Mouse (Mus musculus) ovary, postnatal 36 days (tissue): ENCODE measurements at regions not wholly inside any gene's neighbourhood (a gene's known extent, or its start where the extent isn't known, plus 50 kb on each side); places are given as distances from the start of the nearest gene placed in this dataset.
A peak's percentile ranks its signal among the peaks of the same experiment; 100 is the strongest.

ENCODE experiments used
- DNase-seq: peaks from one replicate; pipeline ENCODE4 v3.0.0; 2022; ENCODE audit warnings: low spot score, mixed read lengths

DNA sequence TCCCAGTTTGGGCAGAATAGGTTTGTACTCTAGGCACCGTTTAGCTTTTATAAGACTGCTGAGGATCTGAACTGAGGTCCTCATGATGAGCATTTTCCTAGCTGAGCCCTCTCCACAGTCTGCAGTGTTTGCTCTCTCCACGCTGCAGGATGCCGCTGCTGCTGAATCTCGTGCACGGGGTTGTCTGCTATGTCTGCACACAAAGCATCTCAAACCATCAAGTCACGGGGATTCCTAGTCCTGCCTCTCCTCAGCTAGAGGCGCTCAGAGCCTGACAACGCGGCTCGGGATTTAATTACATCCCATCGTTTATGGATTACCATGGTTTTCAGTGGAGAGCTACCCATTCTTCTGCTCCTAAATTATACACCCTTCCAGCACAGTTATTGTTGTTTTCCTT is 175.6 kb downstream of the Rnf144b start:
- DNase-seq, result no peak

DNA sequence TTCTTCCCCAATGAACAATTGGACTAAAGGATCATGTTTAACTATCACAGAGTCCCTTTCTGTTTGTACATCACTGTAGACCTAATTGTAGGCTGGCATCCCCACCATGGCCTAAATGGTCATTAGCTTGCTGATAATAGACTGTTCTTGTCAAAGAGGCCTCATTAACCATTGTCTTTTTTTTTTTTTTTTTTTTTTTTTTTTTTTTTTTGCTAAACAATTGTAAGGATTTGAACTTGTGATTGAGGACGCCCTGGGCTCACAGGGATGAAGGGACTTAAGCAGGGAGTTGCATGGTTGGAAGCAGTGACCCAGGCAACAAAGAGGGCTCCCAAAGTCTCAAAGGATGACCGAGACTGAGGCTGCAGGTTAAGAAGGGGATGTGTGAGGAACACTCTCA is 178.0 kb downstream of the Rnf144b start:
- no peak for DNase-seq

DNA sequence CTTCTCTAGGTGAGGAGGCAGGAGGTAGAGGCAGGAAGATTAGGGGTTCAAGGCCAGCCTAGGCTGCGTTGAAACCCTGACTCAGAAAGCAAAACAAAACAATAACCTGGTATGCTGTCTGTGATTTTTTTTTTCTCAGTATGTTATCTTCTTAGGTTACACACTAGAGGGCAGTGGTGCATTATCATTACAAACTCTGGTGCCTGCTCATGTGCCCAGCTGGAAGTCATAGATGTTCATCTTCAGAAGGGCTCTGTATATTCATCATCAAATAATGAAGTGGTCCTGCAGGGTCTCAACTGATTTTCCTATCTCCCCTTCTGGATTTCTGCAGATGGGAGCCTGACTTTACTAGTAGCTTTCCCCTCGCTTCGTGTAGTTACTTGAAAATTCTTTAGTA is 178.6 kb downstream of the Rnf144b start:
- no peak for DNase-seq

DNA sequence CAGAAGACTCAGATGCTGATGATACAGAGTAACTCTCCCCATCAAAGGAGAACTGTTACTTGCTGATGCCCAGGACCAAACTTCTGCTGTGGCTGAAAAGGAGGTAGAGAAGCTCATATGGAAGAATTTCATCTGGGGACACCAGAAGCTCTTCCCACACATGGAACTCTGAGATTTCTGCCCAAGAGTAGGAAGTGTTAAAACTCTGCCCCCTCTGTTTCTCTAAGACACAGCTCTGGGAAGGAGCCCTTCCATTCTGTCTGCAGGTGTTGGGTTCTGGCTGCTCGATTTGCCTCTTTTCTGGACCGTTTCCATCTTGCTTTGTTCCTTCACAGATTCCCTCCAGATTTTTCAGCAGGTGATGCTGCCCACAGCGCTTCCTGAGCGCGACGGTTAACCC is 187.0 kb downstream of the Rnf144b start:
- no peak for DNase-seq

DNA sequence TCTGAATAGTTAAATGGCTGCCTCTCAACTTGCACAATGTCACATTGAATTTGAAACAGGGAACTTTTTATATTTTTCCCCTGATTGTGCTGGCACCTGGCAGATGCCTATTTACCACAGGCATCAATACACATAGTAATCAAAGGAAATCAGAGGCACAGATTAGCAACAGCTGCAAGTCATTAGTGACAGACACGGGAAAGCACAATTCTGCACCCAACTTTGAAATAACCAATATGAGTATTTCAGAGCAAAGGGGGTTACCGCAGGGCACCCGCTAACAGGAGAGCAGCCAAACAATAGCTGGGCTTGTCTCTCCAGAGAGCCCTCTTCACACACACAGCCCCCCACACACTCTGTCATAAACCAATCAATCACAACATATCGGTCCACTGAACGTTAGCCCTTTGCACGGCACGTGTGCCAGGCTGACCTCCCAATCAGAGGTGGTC is 188.3 kb downstream of the Rnf144b start:
- DNase-seq, result no peak

DNA sequence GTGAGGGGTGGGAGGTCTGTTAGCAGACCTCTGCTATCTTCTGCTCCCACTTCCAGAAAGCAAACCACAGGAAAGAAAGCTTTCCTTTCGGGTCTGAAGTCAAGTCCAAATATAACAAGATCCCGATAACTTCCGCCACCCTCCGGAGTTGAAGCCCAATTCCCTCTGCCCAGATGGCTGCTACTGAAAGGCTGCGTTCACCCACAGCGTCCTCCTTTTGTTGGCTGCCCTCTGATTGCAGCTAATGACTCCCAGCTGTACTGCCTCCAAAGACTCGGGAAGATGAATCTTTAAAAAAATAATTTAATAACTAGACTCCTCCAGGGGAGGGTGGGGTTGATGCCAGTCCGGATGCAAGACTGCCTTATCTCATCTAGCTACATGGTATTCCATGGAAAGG is 197.1 kb downstream of the Rnf144b start:
- DNase-seq, result no peak

DNA sequence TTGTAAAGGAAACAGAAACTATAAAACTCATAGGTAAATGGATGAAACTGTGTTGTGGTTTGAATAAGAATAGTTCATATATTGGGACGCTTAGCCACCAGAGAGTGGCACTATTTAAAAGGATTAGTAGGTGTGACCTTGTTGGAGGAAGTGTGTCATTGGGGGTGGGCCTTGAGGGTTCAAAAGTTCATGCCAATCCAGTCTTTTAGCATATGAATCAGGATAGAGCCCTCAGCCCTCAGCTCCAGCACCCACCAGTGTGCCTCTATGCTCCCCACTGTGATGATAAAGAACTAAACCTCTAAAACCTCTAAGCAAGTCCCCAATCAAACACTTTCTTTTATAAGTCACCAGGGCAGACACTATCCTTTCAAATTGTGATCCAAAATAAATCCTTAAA is 199.4 kb downstream of the Rnf144b start:
- no peak for DNase-seq

DNA sequence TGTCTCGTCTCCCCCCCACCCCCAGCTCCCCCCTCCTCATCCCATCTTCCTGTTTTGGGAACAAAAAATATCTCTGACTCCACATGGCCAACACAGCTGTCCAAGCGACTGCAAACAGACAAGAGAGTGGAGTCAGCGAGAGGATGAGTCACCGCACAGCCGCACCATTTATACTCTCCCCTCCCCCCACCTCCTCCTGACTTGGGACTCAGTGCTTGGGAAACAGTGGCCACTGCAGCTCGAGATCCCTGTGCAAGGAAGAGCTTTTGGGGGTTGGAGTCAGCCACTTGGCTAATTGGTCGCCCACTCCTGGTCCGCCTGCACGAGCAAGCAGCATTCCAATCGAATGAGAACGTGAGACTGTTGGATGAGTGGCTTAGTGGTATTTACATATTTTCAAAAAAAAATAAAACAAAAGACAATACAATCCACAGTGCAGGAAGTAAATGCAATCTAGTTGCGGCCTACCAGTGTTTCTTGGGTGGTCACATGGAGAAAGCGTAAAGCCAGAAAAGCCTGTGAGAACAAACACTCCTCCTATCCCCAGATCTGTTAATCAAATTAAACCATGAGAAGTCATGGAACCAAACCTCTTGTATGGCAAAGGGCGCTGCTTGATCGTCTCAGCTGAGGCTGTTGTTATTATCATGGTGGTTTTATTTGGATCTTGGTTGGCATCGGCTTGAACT is 213.7 kb downstream of the Rnf144b start:
- DNase-seq, result no peak

- DNase-seq, result no peak
These were observed 214.5 kb downstream of the Rnf144b start for GRCm38 (mm10) chr13:47336865-47337441.

- no peak for DNase-seq
These were observed 217.0 kb downstream of the Rnf144b start for GRCm38 (mm10) chr13:47339411-47339810.

DNA sequence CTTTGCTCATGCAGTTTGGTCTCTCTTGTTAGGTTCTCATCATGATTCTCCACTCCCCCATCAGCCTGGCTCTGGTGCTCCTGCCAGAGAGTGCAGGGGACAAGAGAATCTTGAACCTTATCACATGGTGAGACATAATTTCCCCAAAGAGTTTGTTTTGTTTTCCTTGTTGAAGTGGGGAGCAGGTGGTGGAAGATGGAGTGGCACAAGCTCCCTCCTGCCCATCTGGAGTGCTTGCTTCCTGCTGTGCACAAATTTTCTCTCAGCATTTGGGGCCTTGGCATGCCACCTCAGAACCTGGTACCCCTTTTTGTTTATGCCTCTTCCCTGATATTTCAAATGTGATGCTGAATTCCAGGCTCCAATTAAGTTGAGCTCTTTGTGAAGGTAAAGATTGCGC is 219.9 kb downstream of the Rnf144b start:
- DNase-seq, result no peak

DNA sequence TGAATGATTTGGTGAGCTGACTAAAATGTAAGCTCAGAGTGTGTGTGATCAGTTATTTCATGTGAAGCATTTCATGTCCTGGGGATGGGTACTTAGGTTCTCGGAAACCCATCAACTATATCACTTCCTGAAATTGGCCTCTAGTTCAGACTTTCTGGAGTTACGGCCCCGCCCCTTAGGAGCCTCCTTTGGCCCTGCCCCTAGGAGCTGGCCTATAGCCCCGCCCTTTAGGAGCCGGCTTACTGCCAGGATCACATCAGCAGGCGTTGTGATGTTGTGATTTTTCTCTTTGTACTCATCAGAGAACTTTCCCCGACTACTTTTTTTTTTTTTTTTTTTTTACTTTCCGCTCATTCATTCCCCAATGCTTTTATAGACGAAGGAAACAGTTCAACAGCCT is 223.1 kb downstream of the Rnf144b start:
- no peak for DNase-seq

DNA sequence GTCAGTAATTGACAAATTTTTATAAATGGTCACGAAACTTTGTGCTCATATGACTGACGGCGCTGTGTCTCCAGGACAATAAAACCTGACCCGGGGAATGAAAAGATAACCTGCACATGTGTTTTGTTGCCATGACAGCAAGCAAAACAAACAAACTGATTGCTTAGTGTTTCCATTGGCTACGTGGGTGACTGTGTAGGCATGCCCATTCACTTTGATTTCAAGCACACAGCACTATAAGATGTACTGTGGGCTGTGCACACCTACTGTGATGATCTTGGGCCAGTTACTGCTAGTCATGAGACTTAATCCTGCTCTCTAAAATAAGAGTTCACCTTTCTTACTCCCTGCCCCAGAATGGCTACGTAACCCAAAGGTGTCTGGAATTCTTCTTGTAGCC is 225.4 kb downstream of the Rnf144b start:
- no peak for DNase-seq

GRCm38 (mm10) chr13:47348517-47349145 is 226.2 kb downstream of the Rnf144b start:
- peak; percentile 71 for DNase-seq

- DNase-seq, result no peak
These were observed 232.0 kb downstream of the Rnf144b start for GRCm38 (mm10) chr13:47354446-47354845.

DNA sequence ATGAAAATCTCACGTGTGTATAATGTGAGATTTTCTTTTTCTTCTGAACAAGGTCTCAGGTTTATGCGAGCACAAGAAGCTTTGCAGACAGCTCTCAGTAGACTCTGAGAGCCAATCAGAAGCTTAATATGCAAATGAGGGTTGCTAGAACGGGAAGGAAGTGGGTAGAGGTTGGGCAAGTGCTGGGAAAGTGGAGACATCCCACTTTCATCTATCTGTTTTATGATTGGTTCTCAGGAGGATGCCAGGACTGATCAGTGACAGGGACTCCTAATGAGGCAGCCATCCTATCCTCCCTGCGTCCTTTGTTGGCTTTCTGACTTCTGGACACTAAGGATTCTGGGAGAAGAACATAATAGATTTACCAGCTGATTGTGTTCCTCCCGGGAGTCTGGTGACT is 232.7 kb downstream of the Rnf144b start:
- no peak for DNase-seq

GRCm38 (mm10) chr13:47358986-47359385 is 236.5 kb downstream of the Rnf144b start:
- no peak for DNase-seq

DNA sequence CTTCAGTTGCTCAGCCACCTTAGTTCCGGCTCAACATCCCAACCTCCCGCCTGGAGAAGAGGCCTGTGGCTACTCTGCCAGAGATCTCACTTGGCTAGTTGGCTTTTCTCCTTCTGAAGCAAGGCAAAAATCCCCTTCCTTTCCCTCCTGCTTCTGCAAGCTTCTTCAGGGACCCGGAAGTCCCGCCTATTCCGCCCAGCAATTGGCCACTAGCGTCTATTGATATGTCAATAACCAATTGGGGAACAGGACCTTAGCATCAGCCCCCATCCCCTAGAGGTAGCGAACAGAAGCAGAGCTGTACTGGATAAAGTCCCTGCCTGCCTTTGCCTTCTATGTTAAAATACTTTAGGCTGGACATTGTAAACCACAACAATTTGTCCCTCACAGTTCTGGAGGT is 243.3 kb downstream of the Rnf144b start:
- no peak for DNase-seq

GRCm38 (mm10) chr13:47368041-47368823 is 245.8 kb downstream of the Rnf144b start:
- DNase-seq, result no peak

DNA sequence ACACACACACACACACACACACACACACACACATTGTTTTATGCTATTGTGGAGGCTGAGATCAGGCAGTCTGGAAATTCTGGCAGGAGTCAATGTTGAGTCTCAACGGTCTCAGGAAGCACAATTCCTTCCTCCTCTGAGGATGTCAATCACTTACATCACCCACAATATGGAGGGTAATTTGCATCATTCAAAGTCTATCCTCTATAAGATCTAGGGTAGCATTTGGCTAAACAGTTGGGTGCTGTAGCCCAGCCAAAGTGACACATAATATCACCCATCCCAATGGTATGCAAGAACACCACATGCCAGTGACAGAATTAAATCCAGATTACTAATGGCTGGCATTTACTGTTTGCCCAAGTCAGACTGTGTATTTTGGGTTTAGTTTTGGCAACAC is 252.1 kb downstream of the Rnf144b start:
- no peak for DNase-seq

DNA sequence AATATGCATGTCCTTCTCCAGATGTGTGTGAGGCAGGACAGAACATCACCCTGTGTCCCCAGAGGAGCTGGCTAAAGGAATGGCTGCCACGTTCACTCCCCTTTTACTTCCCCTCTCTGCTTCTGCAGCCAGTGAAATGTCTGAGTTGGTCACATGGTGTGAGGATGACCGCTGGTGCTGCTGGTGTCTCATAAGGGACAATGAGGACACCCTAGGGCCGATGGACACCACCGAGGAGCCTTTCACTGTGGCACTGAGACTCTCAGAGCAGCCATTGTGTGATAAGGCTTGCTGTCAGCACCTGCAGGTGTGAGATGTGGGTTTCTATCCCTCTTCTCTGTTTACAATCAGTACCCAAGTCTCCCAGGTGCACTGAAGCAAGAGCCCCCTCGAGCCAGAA is 268.6 kb downstream of the Rnf144b start:
- DNase-seq, result no peak

DNA sequence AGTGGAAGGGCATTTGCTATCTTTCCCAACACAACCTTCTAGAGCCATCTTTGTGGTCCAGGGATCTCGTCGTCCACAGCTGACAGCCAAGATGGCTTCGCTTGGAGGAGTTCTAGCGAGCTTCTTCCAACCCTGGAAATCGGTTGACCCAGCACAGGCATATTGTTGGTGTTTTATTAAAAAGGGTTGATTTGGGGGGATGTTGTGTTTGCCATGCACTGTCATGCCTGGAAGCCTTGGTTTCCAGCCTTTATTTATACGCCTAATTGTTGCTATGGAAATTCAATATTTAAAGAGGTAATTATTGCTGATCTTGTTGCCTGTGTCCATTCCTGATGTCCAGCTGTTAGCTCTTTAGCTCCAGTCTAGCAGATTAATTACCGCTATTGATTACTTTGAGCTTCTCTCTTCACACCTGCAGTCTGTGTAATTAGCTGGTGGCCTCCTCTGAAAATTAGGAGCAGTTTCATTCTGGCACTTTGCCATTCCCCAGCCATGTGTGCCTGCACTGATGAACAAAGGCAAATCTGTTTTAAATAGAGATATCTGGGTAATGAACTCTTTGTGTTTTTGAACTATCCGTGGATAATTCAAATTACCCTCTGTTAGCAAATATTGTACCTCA is 275.4 kb downstream of the Rnf144b start:
- DNase-seq, result no peak
